Mouse (Mus musculus): Measurements from ENCODE around the gene Vmn1r178. TPM values are rescaled to one million over a fixed set of nuclear protein-coding genes. Genes with fewer than 3 reads are reported as not detected.
"Not testable (repeated sequence)": the region's sequence is repeated elsewhere in the genome, so short reads cannot be mapped to it uniquely, and the experiment has no call there.

Vmn1r178 gene
- polyA plus RNA-seq (2015; fragmentation: Nextera tagmentation; extraction: Ambion mirVana): not detected in 2 replicates

- ATAC-seq (ENCODE audit: low FRiP score, low read depth): no peak
- peaks cover 9% of the 10 kb centered on the region for H3K9me3 ChIP-seq
- H3K4me2 ChIP-seq (replicated peaks): no peak within 1 kb of the TSS
- no peaks in the 10 kb centered on the region for H3K4me1 ChIP-seq
- 82% methylated on average over 1 of the region's 1 CpGs for WGBS
- H3K36me3 ChIP-seq: no peaks in the 10 kb centered on the region
- H3K27ac ChIP-seq: no peak within 1 kb of the TSS
- H3K9ac ChIP-seq: no peak within 1 kb of the TSS
- H3K4me3 ChIP-seq: no peak within 1 kb of the TSS
- H3K27me3 ChIP-seq: no peaks in the 10 kb centered on the region
Observed at GRCm38 (mm10) chr7:23891709-23892108, at the start of gene Vmn1r178. TSS of gene Vmn1r178 (plus strand) at chr7:23892009.

- ATAC-seq (ENCODE audit: low FRiP score, low read depth); H3K9ac ChIP-seq; H3K27ac ChIP-seq; H3K4me1 ChIP-seq; H3K9me3 ChIP-seq; H3K27me3 ChIP-seq; H3K4me2 ChIP-seq (replicated peaks); H3K36me3 ChIP-seq; H3K4me3 ChIP-seq: not testable (repeated sequence)
- 17% methylated on average over 1 of the region's 1 CpGs for WGBS
Observed at GRCm38 (mm10) chr7:23866349-23866748, 25.5 kb upstream of the Vmn1r178 start, which contains the start of gene Vmn1r177. TSS of gene Vmn1r177 (minus strand) at chr7:23866449.

- not testable (repeated sequence) for H3K9me3 ChIP-seq; H3K27me3 ChIP-seq; H3K4me1 ChIP-seq; H3K4me2 ChIP-seq (replicated peaks); ATAC-seq (ENCODE audit: low FRiP score, low read depth); H3K36me3 ChIP-seq; H3K27ac ChIP-seq; H3K9ac ChIP-seq; H3K4me3 ChIP-seq
- 65% methylated on average over 4 of the region's 4 CpGs for WGBS
Observed at GRCm38 (mm10) chr7:23876918-23877317, 14.9 kb upstream of the Vmn1r178 start.

- ATAC-seq (ENCODE audit: low FRiP score, low read depth): no peak
- H3K9me3 ChIP-seq: peaks cover 19% of the 10 kb centered on the region; the same call in 1 of the 2 replicates
- no peaks in the 10 kb centered on the region for H3K4me1 ChIP-seq
- no peak within 1 kb of the TSS for H3K9ac ChIP-seq
- H3K27ac ChIP-seq: no peak within 1 kb of the TSS
- H3K27me3 ChIP-seq: no peaks in the 10 kb centered on the region
- H3K4me3 ChIP-seq: no peak within 1 kb of the TSS
- 51% methylated on average over 2 of the region's 2 CpGs for WGBS
- H3K36me3 ChIP-seq: no peaks in the 10 kb centered on the region
- no peak within 1 kb of the TSS for H3K4me2 ChIP-seq (replicated peaks)
Observed at GRCm38 (mm10) chr7:23926678-23927077, 34.9 kb downstream of the Vmn1r178 start, which contains the start of gene Vmn1r179. TSS of gene Vmn1r179 (plus strand) at chr7:23926978.

Other genes with a start within 250 kb of the Vmn1r178 start
- gene Vmn1r172, start 233.7 kb upstream of the Vmn1r178 start, polyA plus RNA-seq (2015; fragmentation: Nextera tagmentation; extraction: Ambion mirVana): not detected in 2 replicates
- gene Vmn1r173, start 191.3 kb upstream of the Vmn1r178 start, polyA plus RNA-seq (2015; fragmentation: Nextera tagmentation; extraction: Ambion mirVana): not detected in 2 replicates
- gene Vmn1r174, start 139.7 kb upstream of the Vmn1r178 start, polyA plus RNA-seq (2015; fragmentation: Nextera tagmentation; extraction: Ambion mirVana): not detected in 2 replicates
- not detected in 2 replicates for gene Vmn1r175, start 81.4 kb upstream of the Vmn1r178 start, polyA plus RNA-seq (2015; fragmentation: Nextera tagmentation; extraction: Ambion mirVana)
- gene Vmn1r176, start 54.6 kb upstream of the Vmn1r178 start, polyA plus RNA-seq (2015; fragmentation: Nextera tagmentation; extraction: Ambion mirVana): not detected in 2 replicates
- not detected in 2 replicates for gene Vmn1r177, start 25.6 kb upstream of the Vmn1r178 start, polyA plus RNA-seq (2015; fragmentation: Nextera tagmentation; extraction: Ambion mirVana)
- not detected in 2 replicates for gene Vmn1r179, start 35.0 kb downstream of the Vmn1r178 start, polyA plus RNA-seq (2015; fragmentation: Nextera tagmentation; extraction: Ambion mirVana)
- gene Vmn1r180, start 58.6 kb downstream of the Vmn1r178 start, polyA plus RNA-seq (2015; fragmentation: Nextera tagmentation; extraction: Ambion mirVana): not detected in 2 replicates
- gene Vmn1r181, start 82.6 kb downstream of the Vmn1r178 start, polyA plus RNA-seq (2015; fragmentation: Nextera tagmentation; extraction: Ambion mirVana): not detected in 2 replicates
- not detected in 2 replicates for gene V1rd19, start 109.7 kb downstream of the Vmn1r178 start, polyA plus RNA-seq (2015; fragmentation: Nextera tagmentation; extraction: Ambion mirVana)
- gene Vmn1r183, start 161.2 kb downstream of the Vmn1r178 start, polyA plus RNA-seq (2015; fragmentation: Nextera tagmentation; extraction: Ambion mirVana): not detected in 2 replicates
- gene Zfp180, start 189.9 kb downstream of the Vmn1r178 start, polyA plus RNA-seq (2015; fragmentation: Nextera tagmentation; extraction: Ambion mirVana): 23.0 and 25.2 TPM in 2 replicates
- 9.1 and 9.9 TPM in 2 replicates for gene Zfp112, start 220.3 kb downstream of the Vmn1r178 start, polyA plus RNA-seq (2015; fragmentation: Nextera tagmentation; extraction: Ambion mirVana)
- 21.3 and 22.0 TPM in 2 replicates for gene Zfp235, start 242.2 kb downstream of the Vmn1r178 start, polyA plus RNA-seq (2015; fragmentation: Nextera tagmentation; extraction: Ambion mirVana)